Mouse (Mus musculus) stomach, postnatal 0 days (tissue): Measurements from ENCODE around the gene Mybpc2. TPM values are rescaled to one million over a fixed set of nuclear protein-coding genes. Genes with fewer than 3 reads are reported as not detected.

Source experiments
- ATAC-seq: fragments of 200-750 bp; cut with Nextera tagmentation; 2 replicates; pipeline ENCODE4 v1.8.0; 2017; ENCODE audit not compliant: low FRiP score, low TSS enrichment
- DNase-seq: peaks from one replicate; pipeline ENCODE4 v3.0.0-alpha.2; 2016; ENCODE audit warnings: low spot score
- H3K27ac ChIP-seq: fragments of 300-500 bp; sonication (generic); replicated peaks from 2 replicates; pipeline ENCODE4 v1.5.1; 2014; ENCODE audit warnings: mild to moderate bottlenecking, control low read depth
- H3K27me3 ChIP-seq: fragments of 300-500 bp; sonication (generic); 2 replicates; pipeline ENCODE4 v1.6.1; 2014; ENCODE audit warnings: low read length; ENCODE audit not compliant: control insufficient read depth, insufficient read depth
- H3K36me3 ChIP-seq: fragments of 300-500 bp; sonication (generic); 2 replicates; pipeline ENCODE4 v1.6.1; 2014; ENCODE audit warnings: low read length, mixed read lengths; ENCODE audit not compliant: control insufficient read depth, insufficient read depth
- H3K4me1 ChIP-seq: fragments of 300-500 bp; sonication (generic); replicated peaks from 2 replicates; pipeline ENCODE4 v1.6.1; 2014; ENCODE audit warnings: antibody characterized with exemption; ENCODE audit not compliant: control insufficient read depth, insufficient read depth
- H3K4me2 ChIP-seq: fragments of 300-500 bp; sonication (generic); replicated peaks from 2 replicates; pipeline ENCODE4 v1.6.1; 2014; ENCODE audit warnings: low read depth, mild to moderate bottlenecking, control low read depth, moderate library complexity
- H3K4me3 ChIP-seq: fragments of 300-500 bp; sonication (generic); 2 replicates; pipeline ENCODE4 v1.5.1; 2014; ENCODE audit warnings: low read depth, low read length, control low read depth
- H3K9ac ChIP-seq: fragments of 300-500 bp; sonication (generic); 2 replicates; pipeline ENCODE4 v1.6.1; 2014; ENCODE audit warnings: mild to moderate bottlenecking, low read length, control low read depth, mixed read lengths
- H3K9me3 ChIP-seq: fragments of 300-500 bp; sonication (generic); 2 replicates; pipeline ENCODE4 v1.6.1; 2016; ENCODE audit warnings: low read length; ENCODE audit not compliant: control insufficient read depth
- CTCF ChIP-seq: IDR thresholded peaks from 2 replicates; pipeline ENCODE4 v1.5.1; 2016; ENCODE audit warnings: antibody characterized with exemption, low read depth, mild to moderate bottlenecking, moderate library complexity
- EP300 ChIP-seq: optimal IDR thresholded peaks from 2 replicates; pipeline ENCODE3; 2016; ENCODE audit warnings: antibody characterized with exemption
- WGBS: fragments of 180-500 bp; shearing (Covaris S2); extraction: QIAGEN DNeasy Blood & Tissue Kit; methylation state at CpG from one replicate; pipeline ENCODE4 v1.1.7; 2014; 5-methylcytosine and 5-hydroxymethylcytosine counted together
- polyA plus RNA-seq: library from polyadenylated mRNA; unstranded; fragments of >200 nt; fragmentation: Nextera tagmentation; extraction: Ambion mirVana; gene quantifications from 2 replicates; pipeline ENCODE4 v1.2.1, GENCODE M21; 2015

The Mybpc2 gene
- polyA plus RNA-seq, 1 experiment from 2014 or later, result 0.32 TPM

DNA sequence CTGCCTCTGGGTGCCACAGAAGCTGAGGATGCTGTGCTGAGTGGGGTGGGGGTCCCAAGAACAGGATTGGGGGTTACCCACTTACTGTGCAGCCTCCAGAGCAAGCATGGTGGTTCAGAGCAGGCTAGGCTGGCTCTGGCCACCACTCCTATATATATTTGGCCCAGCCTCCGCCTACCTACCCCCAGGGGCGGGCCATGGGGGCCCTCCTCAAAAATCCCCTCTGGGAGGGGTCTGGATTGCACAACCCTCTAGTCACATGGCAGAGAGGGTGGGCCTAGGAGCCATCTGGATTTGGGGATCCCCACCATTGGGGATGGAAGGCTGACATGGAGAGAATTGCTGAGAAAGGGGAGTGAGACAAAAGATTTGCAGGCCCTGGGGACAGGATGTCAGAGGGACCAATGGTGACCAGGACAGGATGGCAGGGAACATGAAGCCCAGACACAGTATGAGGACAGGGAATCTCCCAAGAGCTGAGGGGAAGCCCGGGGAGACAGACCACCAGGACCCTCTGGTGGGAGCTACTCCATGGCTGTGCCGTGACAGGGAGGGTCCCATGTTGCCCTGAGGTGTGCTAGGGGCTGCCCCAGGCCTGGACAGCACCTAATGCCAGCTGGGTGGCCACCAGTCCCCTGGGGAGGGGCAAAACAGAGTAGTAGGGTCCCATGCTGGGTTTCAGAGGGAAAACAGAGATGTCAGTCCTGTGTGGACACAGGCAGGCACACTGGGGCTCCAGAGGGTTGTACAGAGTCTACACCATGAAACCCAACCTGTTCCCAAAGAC lies 7.7 kb upstream of the Mybpc2 start, which contains the start of gene Spib:
Gene Spib, minus strand, starts transcription at position 126 of the 787 bp plus-strand sequence.
- Histone ChIP-seq H3K9ac (no peak within 1 kb of the TSS), H3K4me3 (no peak within 1 kb of the TSS), H3K27ac (no peak within 1 kb of the TSS), H3K36me3 (no peaks in the 10 kb centered on the region), H3K9me3 (no peaks in the 10 kb centered on the region), H3K4me1 (no peaks in the 10 kb centered on the region), H3K4me2 (no peak within 1 kb of the TSS), H3K27me3 (no peaks in the 10 kb centered on the region)
- 81% methylated on average over 4 of the region's 4 CpGs for WGBS
- TF ChIP-seq EP300 (no peak), CTCF (no peak)
- no peak for ATAC-seq
- DNase-seq, result no peak

- Histone ChIP-seq H3K36me3 (no peaks in the 10 kb centered on the region), H3K9me3 (no peaks in the 10 kb centered on the region), H3K27me3 (no peaks in the 10 kb centered on the region), H3K4me1 (no peaks in the 10 kb centered on the region), H3K4me2 (no peak overlapping the region), H3K9ac (no peak overlapping the region), H3K4me3 (no peak overlapping the region), H3K27ac (no peak overlapping the region)
- DNase-seq (no peak), ATAC-seq (no peak)
- TF ChIP-seq EP300, result no peak
- TF ChIP-seq CTCF, result no peak
- WGBS, result 38% methylated on average over 5 of the region's 5 CpGs
Measured at GRCm38 (mm10) chr7:44531207-44531606, 6.8 kb upstream of the Mybpc2 start.

DNA sequence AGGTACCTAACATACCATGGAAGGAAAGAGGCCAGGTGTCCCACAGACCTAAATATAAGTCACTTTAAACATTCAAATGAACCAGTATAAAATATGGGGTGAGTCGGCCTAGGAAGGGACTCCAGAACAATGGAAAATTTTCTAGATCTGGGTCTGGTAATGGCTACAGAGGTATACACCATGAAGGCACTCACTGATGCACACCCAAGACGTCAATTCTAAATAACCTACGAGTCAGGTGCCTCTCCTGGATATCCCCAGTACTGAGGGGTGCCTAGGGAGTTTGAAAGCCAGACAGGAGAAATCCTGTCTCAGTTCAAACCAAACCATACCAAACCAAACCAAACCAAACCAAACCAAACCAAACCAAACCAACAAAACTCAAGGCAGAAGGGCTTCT lies 6.1 kb upstream of the Mybpc2 start:
- Histone ChIP-seq H3K27me3 (no peaks in the 10 kb centered on the region), H3K9ac (no peak overlapping the region), H3K36me3 (no peaks in the 10 kb centered on the region), H3K4me1 (no peaks in the 10 kb centered on the region; the same call in 1 of the 2 replicates), H3K4me3 (no peak overlapping the region), H3K9me3 (no peaks in the 10 kb centered on the region), H3K27ac (no peak overlapping the region), H3K4me2 (no peak overlapping the region)
- no peak for DNase-seq
- ATAC-seq, result no peak
- WGBS, result 63% methylated on average over 3 of the region's 3 CpGs
- no peak for TF ChIP-seq CTCF
- no peak for TF ChIP-seq EP300

GRCm38 (mm10) chr7:44529518-44529917 lies 5.1 kb upstream of the Mybpc2 start:
- no peak overlapping the region for H3K9ac ChIP-seq
- no peak overlapping the region for H3K27ac ChIP-seq
- no peak overlapping the region for H3K4me3 ChIP-seq
- 63% methylated on average over 5 of the region's 5 CpGs for WGBS
- no peaks in the 10 kb centered on the region for H3K36me3 ChIP-seq
- TF ChIP-seq CTCF (no peak), EP300 (no peak)
- H3K4me1 ChIP-seq, result peaks cover 3% of the 10 kb centered on the region; the same call in 1 of the 2 replicates
- no peaks in the 10 kb centered on the region for H3K9me3 ChIP-seq
- DNase-seq, result no peak
- H3K4me2 ChIP-seq, result no peak overlapping the region
- H3K27me3 ChIP-seq, result no peaks in the 10 kb centered on the region
- no peak for ATAC-seq

DNA sequence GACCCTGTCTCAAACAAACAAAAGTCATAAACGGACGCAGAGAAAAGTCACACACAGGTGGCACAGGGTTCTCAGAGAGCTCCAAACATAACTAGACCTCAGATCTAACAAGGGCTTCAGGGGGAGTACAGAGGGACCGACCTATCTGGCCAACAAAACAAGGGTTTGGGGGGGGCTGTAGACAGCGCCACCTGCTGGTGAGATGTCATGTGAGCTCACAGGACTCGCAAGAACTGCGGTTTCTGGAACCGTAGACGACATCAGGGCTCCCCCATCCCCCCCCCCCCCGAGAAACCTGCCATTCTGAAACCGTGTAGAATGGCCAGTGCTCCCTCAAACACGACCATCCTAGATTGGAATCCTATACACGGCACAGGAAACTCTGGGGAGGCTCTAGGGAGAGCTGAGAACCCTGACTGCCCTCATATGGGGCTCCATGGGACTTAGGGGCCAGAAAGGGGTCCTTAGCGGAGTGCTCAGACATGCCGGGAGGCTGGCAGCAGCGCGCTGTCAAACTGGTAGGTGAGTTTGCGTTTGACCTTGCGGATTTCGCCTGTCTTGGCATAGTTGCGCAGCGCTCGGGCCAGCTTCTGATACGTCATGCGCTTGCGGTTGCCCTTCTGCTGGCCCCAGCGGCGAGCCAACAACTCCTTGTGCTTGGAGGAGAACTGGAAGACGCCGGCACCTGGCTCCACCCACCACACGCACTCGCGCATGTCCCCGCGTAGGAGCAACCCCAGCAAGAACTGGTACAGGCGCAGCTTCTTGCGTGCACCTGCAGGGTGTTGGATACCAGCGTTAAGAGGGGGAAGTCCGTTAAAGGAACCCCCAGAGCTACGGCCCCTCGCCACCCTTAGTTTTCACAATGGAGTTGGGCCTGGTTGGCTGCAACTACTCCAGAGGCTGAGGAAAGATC lies 3.3 kb upstream of the Mybpc2 start:
- H3K9ac ChIP-seq, result peak overlapping the region; percentile 60
- peak; percentile 87 for DNase-seq
- no peaks in the 10 kb centered on the region for H3K9me3 ChIP-seq
- TF ChIP-seq EP300 (no peak), CTCF (peak; percentile 84)
- peak overlapping the region; percentile 21 for H3K4me3 ChIP-seq
- H3K27ac ChIP-seq, result no peak overlapping the region
- 6% methylated on average over 40 of the region's 40 CpGs for WGBS
- peak overlapping the region; percentile 58 for H3K4me2 ChIP-seq
- no peaks in the 10 kb centered on the region for H3K36me3 ChIP-seq
- peak; percentile 75 for ATAC-seq
- peaks cover 3% of the 10 kb centered on the region; the same call in 1 of the 2 replicates for H3K4me1 ChIP-seq
- H3K27me3 ChIP-seq, result no peaks in the 10 kb centered on the region
